Mouse (Mus musculus): ENCODE data around the gene Mkrn2. TPM values are rescaled to one million over a fixed set of nuclear protein-coding genes. Genes with fewer than 3 reads are reported as not detected.

The Mkrn2 gene
- 30.7 and 33.0 TPM in 2 replicates for polyA plus RNA-seq (2016; fragmentation: Nextera tagmentation; extraction: Ambion mirVana)

DNA sequence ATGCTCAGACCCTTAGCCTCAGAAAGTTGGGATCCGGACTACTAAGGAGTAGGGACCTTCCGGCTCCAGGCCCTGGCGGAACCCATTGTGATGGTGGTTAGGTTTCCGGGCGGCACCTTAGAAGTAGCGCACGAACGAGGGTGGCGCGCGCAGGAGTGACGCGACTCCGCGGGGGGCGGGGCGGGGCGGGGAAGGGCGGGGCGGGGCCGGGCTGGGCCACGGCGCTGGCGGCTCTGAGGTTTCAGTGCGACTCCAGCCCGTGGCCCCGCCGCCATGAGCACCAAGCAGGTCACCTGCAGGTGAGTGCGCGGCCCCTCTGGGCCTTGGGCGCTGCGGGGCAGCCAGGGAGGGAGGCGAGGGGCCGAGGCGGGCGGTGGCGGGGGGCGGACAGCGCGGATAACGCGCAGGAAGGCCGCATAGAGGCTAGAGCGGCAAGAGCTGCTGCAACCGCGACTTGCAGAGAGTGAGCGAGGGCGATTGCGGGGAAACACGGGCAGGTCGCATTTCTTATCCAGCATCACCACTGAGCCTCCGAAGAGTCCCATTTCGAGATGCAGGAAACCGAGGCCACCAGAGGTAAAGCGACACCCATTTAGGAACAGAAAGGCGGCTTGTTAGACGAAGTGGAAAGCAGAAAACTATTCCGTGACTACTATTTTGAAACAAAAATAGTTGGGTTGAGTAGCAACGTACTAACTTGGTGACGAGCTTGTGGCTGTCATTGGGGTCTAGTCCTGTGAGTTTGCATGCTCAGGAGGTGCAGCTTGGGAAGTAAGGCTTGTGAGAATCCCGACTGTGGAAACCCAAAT is at the start of gene Mkrn2:
Mkrn2 (plus strand) TSS at position 188 of the 809 bp plus-strand sequence.
- Histone ChIP-seq H3K27ac (peak within 1 kb of the TSS; percentile 92), H3K4me3 (peak within 1 kb of the TSS; percentile 97), H3K4me1 (peaks cover 15% of the 10 kb centered on the region), H3K27me3 (ENCODE audit: low read depth, poor library complexity, severe bottlenecking) (no peaks in the 10 kb centered on the region), H3K9me3 (replicated peaks) (no peaks in the 10 kb centered on the region), H3K36me3 (0 out of 2 replicates have a peak, but pooled peaks cover 12% of the 10 kb centered on the region)
- WGBS, result under 1% methylated on average over 61 of the region's 61 CpGs
- DNase-seq (ENCODE audit: low spot score), result peak; percentile 94

DNA sequence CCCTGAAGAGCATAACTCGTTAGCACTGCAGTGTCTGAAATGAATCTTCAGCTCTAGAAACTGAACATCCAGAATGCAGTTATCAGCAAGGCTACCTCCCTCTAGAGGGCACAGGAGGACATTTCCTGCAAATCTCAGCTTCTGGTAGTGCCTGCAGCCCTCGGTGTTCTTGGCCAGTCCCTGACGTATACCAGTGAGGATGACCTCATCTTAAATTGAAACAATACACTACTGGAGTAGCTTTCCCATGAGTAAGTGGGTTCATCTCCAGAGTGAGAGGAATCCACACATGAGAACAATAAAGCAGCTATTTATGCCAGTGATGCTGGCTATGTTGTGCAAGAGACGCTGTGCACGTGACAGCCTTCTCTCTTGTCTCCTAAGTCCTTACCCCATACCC is 46.2 kb upstream of the Mkrn2 start:
- Histone ChIP-seq H3K27me3 (ENCODE audit: low read depth, poor library complexity, severe bottlenecking) (no peaks in the 10 kb centered on the region), H3K27ac (no peak overlapping the region), H3K4me3 (no peak overlapping the region), H3K9me3 (replicated peaks) (no peaks in the 10 kb centered on the region), H3K36me3 (peaks cover 82% of the 10 kb centered on the region), H3K4me1 (0 out of 2 replicates have a peak, but pooled peaks cover 8% of the 10 kb centered on the region)
- DNase-seq (ENCODE audit: low spot score), result no peak
- WGBS, result 91% methylated on average over 5 of the region's 5 CpGs

DNA sequence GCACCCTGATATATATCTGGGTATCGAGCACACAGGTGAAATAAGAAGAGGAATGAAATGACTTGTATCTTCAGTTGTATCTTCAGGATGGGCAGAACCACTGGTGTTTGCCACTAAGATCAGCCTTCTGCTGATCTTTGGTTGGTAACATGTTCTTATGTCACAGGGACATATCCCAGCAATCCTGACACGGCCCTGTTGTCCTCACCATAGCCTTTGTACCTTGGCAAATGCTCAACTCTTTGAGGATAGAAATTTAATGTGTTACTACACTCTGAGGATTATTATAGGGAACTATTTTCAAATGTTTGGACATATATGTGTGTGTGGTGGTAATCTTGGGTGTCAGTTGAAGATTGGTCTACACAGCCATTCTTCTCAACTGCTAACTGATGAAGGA is 43.5 kb upstream of the Mkrn2 start:
- no peak for DNase-seq (ENCODE audit: low spot score)
- H3K4me3 ChIP-seq, result no peak overlapping the region
- no peaks in the 10 kb centered on the region for H3K9me3 ChIP-seq (replicated peaks)
- peaks cover 86% of the 10 kb centered on the region for H3K36me3 ChIP-seq
- H3K4me1 ChIP-seq, result 0 out of 2 replicates have a peak, but pooled peaks cover 8% of the 10 kb centered on the region
- no peaks in the 10 kb centered on the region for H3K27me3 ChIP-seq (ENCODE audit: low read depth, poor library complexity, severe bottlenecking)
- H3K27ac ChIP-seq, result no peak overlapping the region
- 97% methylated on average over 2 of the region's 2 CpGs for WGBS

DNA sequence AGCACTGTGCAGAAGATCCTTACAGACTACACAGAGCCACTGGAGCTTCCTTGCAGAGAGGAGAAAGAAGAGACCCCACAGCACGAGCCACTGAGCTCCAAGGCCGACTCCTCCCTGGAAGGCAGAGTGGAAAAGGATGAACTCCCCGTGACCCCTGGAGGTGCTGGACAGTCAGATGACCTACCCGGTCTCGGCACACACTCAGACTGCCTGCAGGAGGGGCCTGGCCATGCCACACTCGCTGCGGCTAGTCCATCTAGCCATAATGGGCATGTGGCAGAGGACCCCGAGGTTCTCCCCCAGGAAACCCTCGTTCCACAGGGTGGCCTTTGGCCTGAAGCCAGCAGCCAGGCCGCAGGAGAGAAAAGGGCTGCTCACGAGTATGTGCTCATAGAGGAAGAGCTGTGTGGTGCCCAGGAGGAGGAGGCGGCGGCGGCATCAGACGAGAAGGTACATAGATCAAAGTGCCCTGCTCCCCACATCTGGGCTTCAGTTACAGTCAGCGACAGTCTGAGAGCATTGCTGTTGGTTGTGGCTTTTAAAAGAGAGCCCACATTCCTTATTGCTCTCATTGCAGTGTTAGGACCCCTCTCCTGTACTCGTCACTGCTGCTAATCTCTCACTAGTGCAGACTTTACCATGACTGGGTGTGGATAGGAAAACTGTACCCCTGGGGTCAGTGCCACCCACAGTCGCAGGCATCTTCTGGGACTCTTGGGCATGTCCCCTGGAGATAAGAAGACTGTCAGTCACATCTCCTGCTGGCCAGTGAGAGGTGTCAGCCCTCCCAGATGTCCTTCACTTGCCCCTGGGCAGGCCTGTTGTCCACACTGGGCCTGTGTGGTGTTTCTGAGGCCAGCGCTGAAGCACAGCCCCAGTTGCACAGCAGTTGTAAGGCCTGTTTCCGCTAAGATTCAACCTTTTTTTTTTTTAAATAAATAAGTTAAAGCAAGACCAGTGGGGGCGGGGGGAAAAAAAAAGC is 41.8 kb upstream of the Mkrn2 start:
- H3K27me3 ChIP-seq (ENCODE audit: low read depth, poor library complexity, severe bottlenecking), result no peaks in the 10 kb centered on the region
- no peak overlapping the region for H3K27ac ChIP-seq
- H3K4me3 ChIP-seq, result no peak overlapping the region
- 55% methylated on average over 21 of the region's 21 CpGs for WGBS
- 0 out of 2 replicates have a peak, but pooled peaks cover 8% of the 10 kb centered on the region for H3K4me1 ChIP-seq
- peaks cover 82% of the 10 kb centered on the region for H3K36me3 ChIP-seq
- DNase-seq (ENCODE audit: low spot score), result peak; percentile 34
- no peaks in the 10 kb centered on the region for H3K9me3 ChIP-seq (replicated peaks)

DNA sequence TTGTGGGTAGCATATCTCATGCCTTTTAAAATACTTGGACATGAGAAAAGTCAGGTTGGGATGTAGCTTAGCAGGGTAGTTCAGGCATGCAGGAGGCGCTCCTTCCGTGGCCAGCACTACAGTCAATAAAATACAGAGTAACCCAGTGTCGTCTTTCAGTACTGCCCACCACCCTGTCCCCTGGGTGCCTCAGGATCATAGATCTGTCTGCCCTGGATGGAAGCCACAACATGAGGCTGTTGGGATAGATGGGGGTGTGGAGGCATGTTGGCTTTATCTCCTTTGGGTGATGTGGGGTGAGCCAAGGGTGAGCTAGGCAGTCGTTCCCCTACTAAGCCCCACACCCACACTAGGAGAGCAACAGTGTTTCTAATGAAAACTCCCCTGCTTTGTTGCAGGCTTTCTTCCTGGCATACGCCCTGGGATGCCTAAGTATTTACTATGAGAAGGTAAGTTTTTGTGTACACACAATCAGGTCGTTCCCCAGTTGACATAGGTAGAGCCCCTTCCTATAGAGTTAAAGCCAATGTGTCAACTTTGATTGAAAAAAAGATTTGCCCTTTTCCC is 36.1 kb upstream of the Mkrn2 start:
- WGBS, result 88% methylated on average over 6 of the region's 6 CpGs
- Histone ChIP-seq H3K4me1 (no peaks in the 10 kb centered on the region), H3K27me3 (ENCODE audit: low read depth, poor library complexity, severe bottlenecking) (no peaks in the 10 kb centered on the region), H3K36me3 (peaks cover 92% of the 10 kb centered on the region), H3K4me3 (no peak overlapping the region), H3K27ac (no peak overlapping the region), H3K9me3 (replicated peaks) (no peaks in the 10 kb centered on the region; the same call in 1 of the 2 replicates)
- no peak for DNase-seq (ENCODE audit: low spot score)

DNA sequence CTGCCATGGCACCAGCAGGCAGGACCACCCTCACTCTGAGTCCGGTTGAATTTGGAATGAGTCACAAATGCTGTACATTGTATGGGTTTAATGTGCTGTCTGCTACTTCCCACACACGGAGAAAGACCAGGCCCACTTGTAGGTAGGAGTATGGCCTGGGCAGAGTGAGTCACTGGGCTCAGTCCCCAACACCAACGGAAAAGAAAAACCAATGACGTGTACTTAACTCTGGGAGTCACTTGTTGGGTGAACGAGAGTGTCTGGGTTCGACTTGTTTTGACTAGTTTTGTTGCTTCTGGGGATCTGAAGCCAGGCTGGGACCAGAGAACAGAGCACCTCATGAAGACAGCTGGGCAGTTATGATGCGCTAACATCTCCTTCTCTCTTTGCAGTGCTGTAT is 27.5 kb upstream of the Mkrn2 start:
- Histone ChIP-seq H3K27me3 (ENCODE audit: low read depth, poor library complexity, severe bottlenecking) (no peaks in the 10 kb centered on the region), H3K27ac (no peak overlapping the region), H3K4me3 (no peak overlapping the region), H3K36me3 (peaks cover 83% of the 10 kb centered on the region), H3K4me1 (no peaks in the 10 kb centered on the region), H3K9me3 (replicated peaks) (no peaks in the 10 kb centered on the region)
- WGBS, result 92% methylated on average over 7 of the region's 7 CpGs
- DNase-seq (ENCODE audit: low spot score), result no peak

DNA sequence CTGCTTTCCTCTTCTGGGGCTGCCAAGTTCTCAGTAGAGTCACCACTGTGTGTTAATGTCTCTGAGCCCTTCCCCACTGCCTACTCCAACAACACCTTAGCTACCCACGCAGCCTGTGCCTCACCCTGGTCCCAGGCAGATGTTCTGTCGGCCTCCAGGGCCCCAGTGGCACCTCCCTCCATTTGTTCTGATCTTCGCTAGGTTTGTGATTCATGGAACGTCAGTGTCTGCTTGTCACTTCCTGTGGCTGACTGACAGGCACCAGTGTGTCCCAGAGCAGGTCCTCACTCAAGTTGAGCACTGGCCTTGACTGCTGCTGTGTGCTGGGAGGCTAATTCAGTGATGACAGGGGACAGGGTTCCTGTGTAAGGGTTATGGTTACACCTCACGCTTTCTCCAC is 24.3 kb upstream of the Mkrn2 start:
- Histone ChIP-seq H3K4me3 (no peak overlapping the region), H3K9me3 (replicated peaks) (no peaks in the 10 kb centered on the region), H3K27ac (no peak overlapping the region), H3K4me1 (no peaks in the 10 kb centered on the region), H3K36me3 (peaks cover 72% of the 10 kb centered on the region), H3K27me3 (ENCODE audit: low read depth, poor library complexity, severe bottlenecking) (no peaks in the 10 kb centered on the region)
- no peak for DNase-seq (ENCODE audit: low spot score)
- WGBS, result 83% methylated on average over 5 of the region's 5 CpGs

DNA sequence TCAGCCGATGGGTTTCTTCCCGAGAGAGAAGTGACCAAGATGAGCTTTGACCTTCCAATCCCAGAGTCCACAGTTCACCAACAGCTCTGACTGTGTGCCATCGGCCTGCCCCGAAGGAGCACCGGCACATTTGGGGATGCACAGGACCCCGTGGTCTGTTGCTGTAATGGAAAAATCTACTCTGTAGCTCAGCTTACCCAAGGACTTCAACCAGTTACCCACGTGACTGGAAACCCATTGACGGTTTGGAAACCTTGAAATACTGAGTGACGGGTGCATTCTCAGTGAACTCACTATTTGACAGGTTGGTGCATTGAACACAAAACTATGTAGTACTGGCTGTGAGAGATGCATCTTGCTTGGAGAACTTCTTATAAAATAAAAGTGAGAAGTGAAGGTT is 23.8 kb upstream of the Mkrn2 start:
- H3K27ac ChIP-seq, result no peak overlapping the region
- 93% methylated on average over 9 of the region's 9 CpGs for WGBS
- H3K27me3 ChIP-seq (ENCODE audit: low read depth, poor library complexity, severe bottlenecking), result no peaks in the 10 kb centered on the region
- peaks cover 67% of the 10 kb centered on the region for H3K36me3 ChIP-seq
- no peaks in the 10 kb centered on the region for H3K9me3 ChIP-seq (replicated peaks)
- H3K4me3 ChIP-seq, result no peak overlapping the region
- DNase-seq (ENCODE audit: low spot score), result no peak
- H3K4me1 ChIP-seq, result no peaks in the 10 kb centered on the region

DNA sequence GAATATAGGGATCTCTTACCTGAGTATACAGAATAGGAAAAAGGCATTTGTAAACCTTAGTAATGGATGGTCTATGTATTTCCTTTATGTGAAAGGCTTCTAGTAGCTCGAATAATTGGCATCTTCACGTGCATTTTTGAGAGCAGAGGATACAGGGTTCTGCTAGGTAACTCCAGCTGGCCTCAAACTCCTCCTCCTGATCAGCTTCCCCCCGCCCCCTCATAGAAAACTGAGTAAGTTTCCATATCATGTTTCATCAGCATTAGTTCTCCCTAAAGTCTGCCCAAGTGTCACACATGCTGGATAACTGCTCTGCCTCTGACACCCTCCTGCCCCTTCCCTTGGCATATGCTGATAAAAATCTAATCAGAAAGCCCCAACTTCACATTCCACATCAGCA is 20.9 kb upstream of the Mkrn2 start:
- Histone ChIP-seq H3K27ac (no peak overlapping the region), H3K9me3 (replicated peaks) (no peaks in the 10 kb centered on the region), H3K4me1 (no peaks in the 10 kb centered on the region), H3K4me3 (no peak overlapping the region), H3K27me3 (ENCODE audit: low read depth, poor library complexity, severe bottlenecking) (no peaks in the 10 kb centered on the region), H3K36me3 (peaks cover 47% of the 10 kb centered on the region)
- 83% methylated on average over 3 of the region's 3 CpGs for WGBS
- DNase-seq (ENCODE audit: low spot score), result no peak

DNA sequence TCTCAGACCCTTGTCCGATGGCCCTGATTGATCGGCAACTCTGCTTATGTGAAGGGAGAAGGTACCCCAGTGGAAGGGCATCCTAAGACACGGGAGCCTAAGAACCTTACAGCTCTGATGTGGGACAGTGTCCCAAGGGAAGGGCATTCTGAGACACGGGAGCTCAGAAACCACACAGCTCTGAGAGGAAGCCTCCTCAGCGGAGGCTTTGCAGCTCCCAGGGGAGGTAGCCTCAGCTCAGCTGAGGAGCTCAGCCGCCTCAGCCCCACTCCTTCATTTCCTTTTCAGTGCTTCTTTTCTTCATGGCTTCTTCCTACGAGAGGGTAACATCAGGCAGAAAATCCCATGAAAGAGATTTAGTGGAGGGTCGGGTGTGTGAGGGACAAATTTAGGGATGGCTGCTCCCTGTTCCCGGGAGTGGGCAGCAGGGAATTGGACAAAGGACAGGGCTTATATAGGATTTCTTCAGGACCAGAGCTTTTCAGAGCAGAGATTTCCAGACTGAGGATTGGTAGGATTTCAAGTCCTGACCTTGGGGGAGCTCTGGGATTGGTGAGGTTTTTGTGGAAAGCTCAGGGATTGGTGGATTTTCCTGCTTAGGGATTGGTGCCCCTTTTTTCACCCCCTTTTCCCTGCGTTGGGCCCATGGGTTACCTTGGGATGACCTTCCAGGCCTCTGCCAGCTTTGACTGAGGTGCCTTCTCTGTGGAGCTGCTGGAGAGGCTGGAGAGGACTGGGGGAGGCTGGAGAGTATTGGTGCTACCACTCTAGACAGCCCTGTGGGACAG is 19.2 kb upstream of the Mkrn2 start:
- H3K4me1 ChIP-seq, result no peaks in the 10 kb centered on the region
- no peak overlapping the region for H3K27ac ChIP-seq
- no peaks in the 10 kb centered on the region for H3K9me3 ChIP-seq (replicated peaks)
- 88% methylated on average over 10 of the region's 10 CpGs for WGBS
- H3K36me3 ChIP-seq, result peaks cover 30% of the 10 kb centered on the region
- no peak overlapping the region for H3K4me3 ChIP-seq
- H3K27me3 ChIP-seq (ENCODE audit: low read depth, poor library complexity, severe bottlenecking), result no peaks in the 10 kb centered on the region
- no peak for DNase-seq (ENCODE audit: low spot score)

DNA sequence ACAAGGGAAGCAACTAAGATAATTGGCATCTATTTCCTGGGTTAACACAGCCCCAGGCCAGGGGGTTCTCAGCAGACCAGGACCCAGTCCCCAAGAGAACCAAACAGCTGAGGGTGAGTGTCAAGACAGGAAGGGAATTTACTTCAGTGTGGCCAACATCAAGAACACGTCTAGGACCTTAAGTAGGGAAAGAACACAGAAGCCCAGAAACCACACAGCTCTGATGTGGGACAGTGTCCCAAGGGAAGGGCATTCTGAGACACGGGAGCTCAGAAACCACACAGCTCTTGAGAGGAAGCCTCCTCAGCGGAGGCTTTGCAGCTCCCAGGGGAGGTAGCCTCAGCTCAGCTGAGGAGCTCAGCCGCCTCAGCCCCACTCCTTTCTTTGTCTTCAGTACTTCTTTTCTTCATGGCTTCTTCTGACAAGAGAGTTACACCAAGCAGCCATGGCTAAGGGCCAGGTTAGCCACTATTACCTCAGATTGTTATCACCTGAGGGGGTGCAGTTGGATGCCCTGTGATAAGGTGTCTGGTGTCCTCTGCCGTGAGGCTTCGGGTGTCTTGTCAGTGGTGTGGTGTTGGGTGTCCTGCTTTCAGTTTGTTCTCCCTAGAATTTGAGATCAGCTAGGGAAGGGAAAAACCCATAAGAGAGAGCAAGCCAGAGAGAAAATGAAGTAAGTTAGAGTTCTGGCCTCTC is 18.1 kb upstream of the Mkrn2 start:
- WGBS, result 88% methylated on average over 6 of the region's 6 CpGs
- Histone ChIP-seq H3K27ac (no peak overlapping the region), H3K4me3 (no peak overlapping the region)

DNA sequence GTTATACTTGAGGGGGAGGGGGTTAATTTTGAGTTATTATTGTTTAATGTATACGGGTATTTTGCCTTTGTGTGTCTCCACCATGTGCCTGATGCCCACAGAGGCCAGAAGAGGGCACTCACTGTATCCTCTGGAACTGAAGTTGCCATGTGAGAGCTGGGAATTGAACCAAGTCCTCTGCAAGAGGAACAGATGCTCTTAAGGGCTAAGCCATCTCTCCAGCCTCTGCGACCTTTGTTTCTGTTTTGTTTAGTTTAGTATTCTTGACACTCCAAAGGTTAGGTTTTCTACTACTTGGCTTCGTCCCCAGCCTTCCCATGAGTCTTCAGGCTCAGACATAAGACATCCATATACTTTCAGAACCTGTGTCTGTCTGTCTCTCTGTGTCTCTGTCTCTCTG is 17.5 kb upstream of the Mkrn2 start:
- DNase-seq (ENCODE audit: low spot score), result no peak

More for the DNA sequence above, 18.1 kb upstream of the Mkrn2 start:
- no peak for DNase-seq (ENCODE audit: low spot score)
- no peaks in the 10 kb centered on the region for H3K4me1 ChIP-seq
- no peaks in the 10 kb centered on the region for H3K27me3 ChIP-seq (ENCODE audit: low read depth, poor library complexity, severe bottlenecking)
- H3K9me3 ChIP-seq (replicated peaks), result no peaks in the 10 kb centered on the region
- peaks cover 19% of the 10 kb centered on the region for H3K36me3 ChIP-seq

More for the DNA sequence above, 17.5 kb upstream of the Mkrn2 start:
- H3K27ac ChIP-seq, result no peak overlapping the region
- no peak overlapping the region for H3K4me3 ChIP-seq
- 75% methylated on average over 3 of the region's 3 CpGs for WGBS
- no peaks in the 10 kb centered on the region for H3K27me3 ChIP-seq (ENCODE audit: low read depth, poor library complexity, severe bottlenecking)
- no peaks in the 10 kb centered on the region for H3K9me3 ChIP-seq (replicated peaks)
- peaks cover 13% of the 10 kb centered on the region for H3K36me3 ChIP-seq
- H3K4me1 ChIP-seq, result no peaks in the 10 kb centered on the region
